Mouse (Mus musculus) CH12.LX (cell line): ENCODE results near the gene Trdmt1. TPM values are rescaled to one million over a fixed set of nuclear protein-coding genes. Genes with fewer than 3 reads are reported as not detected.

Experiments
- DNase-seq: peaks from one replicate; pipeline ENCODE4 v3.0.0-alpha.2; 2013; ENCODE audit errors: extremely low read depth
- H3K27ac ChIP-seq: 2 replicates; pipeline ENCODE4 v1.5.1; 2012; ENCODE audit warnings: low read depth, mild to moderate bottlenecking, control low read depth, moderate library complexity; ENCODE audit not compliant: insufficient read depth
- H3K27me3 ChIP-seq: replicated peaks from 2 replicates; pipeline ENCODE3; 2012; ENCODE audit warnings: inconsistent platforms
- H3K36me3 ChIP-seq, 2 experiments: replicated peaks in 1 of 2; 2 replicates each; pipeline versions ENCODE3 to v1.6.1; 2012; ENCODE audit warnings: inconsistent platforms in 1 of 2, low read length in 1 of 2, mild to moderate bottlenecking in 1 of 2, mixed read lengths in 1 of 2, moderate library complexity in 1 of 2; ENCODE audit not compliant: control insufficient read depth in 1 of 2, insufficient read depth in 1 of 2
- H3K4me1 ChIP-seq, 2 experiments: 2 replicates each; pipeline ENCODE4 v1.6.1; 2012; ENCODE audit warnings: inconsistent platforms in 1 of 2, moderate library complexity in 1 of 2; ENCODE audit not compliant: insufficient read depth in 2 of 2, control insufficient read depth in 1 of 2
- H3K4me2 ChIP-seq: 2 replicates; pipeline ENCODE4 v1.6.1; 2012; ENCODE audit warnings: low read depth, mild to moderate bottlenecking, control low read depth; ENCODE audit not compliant: poor library complexity, insufficient read depth, severe bottlenecking
- H3K4me3 ChIP-seq, 3 experiments: fragments of 150-350 bp in 1 of 3; sonication (generic) in 1 of 3; replicated peaks in 1 of 3; 2 replicates each; pipeline versions ENCODE3 to v1.5.1; 2011 to 2012; ENCODE audit warnings: low read depth in 2 of 3, low read length in 2 of 3, mild to moderate bottlenecking in 2 of 3, moderate library complexity in 2 of 3, control low read depth in 1 of 3, improper control_type of control experiment in 1 of 3, inconsistent platforms in 1 of 3, mixed read lengths in 1 of 3; ENCODE audit not compliant: poor library complexity in 1 of 3
- H3K79me2 ChIP-seq: replicated peaks from 2 replicates; pipeline ENCODE4 v1.6.1; 2012; ENCODE audit warnings: mild to moderate bottlenecking, moderate library complexity; ENCODE audit not compliant: control insufficient read depth, poor library complexity, insufficient read depth, severe bottlenecking; ENCODE audit errors: extremely low read depth
- H3K9ac ChIP-seq: 2 replicates; pipeline ENCODE4 v1.6.1; 2012; ENCODE audit warnings: low read depth, mild to moderate bottlenecking, control low read depth, moderate library complexity; ENCODE audit not compliant: insufficient read depth
- H3K9me3 ChIP-seq: replicated peaks from 2 replicates; pipeline ENCODE3; 2012; ENCODE audit warnings: low read length, inconsistent platforms, mixed read lengths
- CHD2 ChIP-seq: IDR thresholded peaks from 2 replicates; pipeline ENCODE4 v1.6.1; 2011; ENCODE audit warnings: low read length, improper control_type of control experiment
- CTCF ChIP-seq, 2 experiments: IDR thresholded peaks in 1 of 2; conservative IDR thresholded peaks in 1 of 2; 2 replicates each; pipeline ENCODE4 v1.5.1; 2011 to 2012; ENCODE audit warnings: low read depth in 2 of 2, low read length in 2 of 2, improper control_type of control experiment in 1 of 2, inconsistent platforms in 1 of 2, mild to moderate bottlenecking in 1 of 2, moderate library complexity in 1 of 2
- E2F4 ChIP-seq: IDR thresholded peaks from 2 replicates; pipeline ENCODE4 v1.6.1; 2011; ENCODE audit warnings: low read depth, low read length, improper control_type of control experiment; ENCODE audit not compliant: insufficient replicate concordance
- ELF1 ChIP-seq: IDR thresholded peaks from 2 replicates; pipeline ENCODE4 v1.6.1; 2014; ENCODE audit warnings: low read depth, mild to moderate bottlenecking, inconsistent platforms, low read length, improper control_type of control experiment
- GABPA ChIP-seq: IDR thresholded peaks from 2 replicates; pipeline ENCODE4 v1.6.1; 2012; ENCODE audit warnings: low read depth, low read length, improper control_type of control experiment, inconsistent platforms; ENCODE audit not compliant: insufficient replicate concordance
- HCFC1 ChIP-seq: IDR thresholded peaks from 2 replicates; pipeline ENCODE4 v1.6.1; 2012; ENCODE audit warnings: low read depth, mild to moderate bottlenecking, inconsistent platforms, low read length, improper control_type of control experiment
- JUN ChIP-seq: IDR thresholded peaks from 2 replicates; pipeline ENCODE4 v1.6.1; 2011; ENCODE audit warnings: low read depth, mild to moderate bottlenecking, low read length, improper control_type of control experiment, moderate library complexity; ENCODE audit not compliant: insufficient read depth
- JUND ChIP-seq: conservative IDR thresholded peaks from 2 replicates; pipeline ENCODE4 v1.6.1; 2011; ENCODE audit warnings: low read depth, low read length, improper control_type of control experiment
- MAX ChIP-seq: IDR thresholded peaks from 2 replicates; pipeline ENCODE4 v1.6.1; 2011; ENCODE audit warnings: low read length, improper control_type of control experiment
- MXI1 ChIP-seq: IDR thresholded peaks from 2 replicates; pipeline ENCODE4 v1.6.1; 2011; ENCODE audit warnings: mild to moderate bottlenecking, low read depth, low read length, improper control_type of control experiment
- RAD21 ChIP-seq: IDR thresholded peaks from 2 replicates; pipeline ENCODE4 v1.6.1; 2011; ENCODE audit warnings: low read depth, mild to moderate bottlenecking, low read length, improper control_type of control experiment, moderate library complexity
- SIN3A ChIP-seq: IDR thresholded peaks from 2 replicates; pipeline ENCODE4 v1.6.1; 2012; ENCODE audit warnings: low read length, improper control_type of control experiment, inconsistent platforms
- SMC3 ChIP-seq: IDR thresholded peaks from 2 replicates; pipeline ENCODE4 v1.6.1; 2011; ENCODE audit warnings: low read depth, low read length, improper control_type of control experiment
- UBTF ChIP-seq: IDR thresholded peaks from 2 replicates; pipeline ENCODE4 v1.6.1; 2012; ENCODE audit warnings: low read depth, mild to moderate bottlenecking, inconsistent platforms, low read length, improper control_type of control experiment, moderate library complexity
- USF1 ChIP-seq: IDR thresholded peaks from 2 replicates; pipeline ENCODE4 v1.6.1; 2014; ENCODE audit warnings: low read depth, mild to moderate bottlenecking, inconsistent platforms, low read length, improper control_type of control experiment
- dilution Hi-C: fragments of 300-500 bp; cut with MboI; formaldehyde crosslinking; loops from 2 replicates; pipeline ENCODE4 v1.14.3; 2020; ENCODE audit warnings: low sequenced_read_pairs; ENCODE audit not compliant: extremely low pct_unique_long_range_greater_than_20kb, extremely low pct_ligation_motif_present
- in situ Hi-C: fragments of 300-500 bp; cut with MboI; formaldehyde crosslinking; loops from 3 replicates; pipeline ENCODE4 v1.14.3; 2019; ENCODE audit warnings: low sequenced_read_pairs, low pct_ligation_motif_present, low pct_unique_long_range_greater_than_20kb, mixed read lengths
- polyA plus RNA-seq: library from polyadenylated mRNA; unstranded; fragments of >175 nt; gene quantifications from 2 replicates; pipeline ENCODE4 v1.2.1, GENCODE M21; 2012; ENCODE audit warnings: low read depth; ENCODE audit not compliant: insufficient read length
- total RNA-seq, 2 experiments: library from RNA; depleted of rRNA; stranded (reverse); fragments of 300-350 nt in 1 of 2; fragments of >200 nt in 1 of 2; gene quantifications; 2 replicates each; pipeline ENCODE4 v1.2.3; 2012 to 2014

The Trdmt1 gene
- total and polyA plus RNA-seq, 3 experiments: 8.8 to 29.8 (median 11.2) TPM

- DNase-seq: no peak
- H3K4me2 ChIP-seq: no peak overlapping the region
- TF ChIP-seq GABPA (no peak), SIN3A (no peak)
- no peaks in the 10 kb centered on the region; a peak in 1 of 4 replicates for H3K4me1 ChIP-seq
- no peaks in the 10 kb centered on the region for H3K27me3 ChIP-seq
- no peaks in the 10 kb centered on the region for H3K79me2 ChIP-seq
- H3K36me3 ChIP-seq: peaks cover 23 to 48% of the 10 kb centered on the region in 2 experiments
- H3K9ac ChIP-seq: no peak overlapping the region
- no peaks in the 10 kb centered on the region for H3K9me3 ChIP-seq
- in situ Hi-C loops: no loop called here
- H3K4me3 ChIP-seq: no peak overlapping the region
- dilution Hi-C loops: no loop called here
- no peak overlapping the region for H3K27ac ChIP-seq
Measured at GRCm38 (mm10) chr2:13582184-13582583, 37.7 kb upstream of the Trdmt1 start.

GRCm38 (mm10) chr2:13579991-13580390 is 35.5 kb upstream of the Trdmt1 start:
- Histone ChIP-seq H3K36me3 (peaks cover 23 to 55% of the 10 kb centered on the region in 2 experiments), H3K9me3 (no peaks in the 10 kb centered on the region), H3K4me2 (no peak overlapping the region), H3K4me3 (no peak overlapping the region), H3K27me3 (no peaks in the 10 kb centered on the region), H3K27ac (no peak overlapping the region), H3K79me2 (no peaks in the 10 kb centered on the region), H3K4me1 (peaks cover 0 to 13% of the 10 kb centered on the region in 2 experiments; a peak in 2 of 4 replicates), H3K9ac (no peak overlapping the region)
- TF ChIP-seq MXI1 (no peak), HCFC1 (no peak), CTCF (conservative IDR thresholded peaks at IDR 0.05 in 1 of 2, IDR thresholded peaks at IDR 0.05 in 1 of 2; ENCODE audit: low read depth in 2 of 2, low read length in 2 of 2) (peak; percentile 42 to 65; a peak in 3 of 4 replicates), SMC3 (peak; percentile 58), RAD21 (peak; percentile 31)
- DNase-seq: peak; percentile 40
- dilution Hi-C loops (no loop called here), in situ Hi-C loops (loop anchor here (10.0 kb wide), 2 partner anchors 175 to 195 kb away; no protein-coding TSS in a partner anchor)

- Histone ChIP-seq H3K27ac (no peak overlapping the region), H3K36me3 (peaks cover 23 to 55% of the 10 kb centered on the region in 2 experiments), H3K9me3 (no peaks in the 10 kb centered on the region), H3K4me1 (peaks cover 0 to 13% of the 10 kb centered on the region in 2 experiments; a peak in 2 of 4 replicates), H3K79me2 (no peaks in the 10 kb centered on the region), H3K9ac (no peak overlapping the region), H3K4me3 (no peak overlapping the region), H3K27me3 (no peaks in the 10 kb centered on the region), H3K4me2 (no peak overlapping the region)
- TF ChIP-seq CTCF (conservative IDR thresholded peaks at IDR 0.05 in 1 of 2, IDR thresholded peaks at IDR 0.05 in 1 of 2; ENCODE audit: low read depth in 2 of 2, low read length in 2 of 2) (no peak), ELF1 (no peak), MAX (no peak), CHD2 (no peak), JUND (no peak), USF1 (no peak), HCFC1 (no peak), GABPA (no peak), UBTF (no peak), E2F4 (no peak), JUN (no peak)
- DNase-seq: no peak
- dilution Hi-C loops (no loop called here), in situ Hi-C loops (loop anchor here (10.0 kb wide), 2 partner anchors 175 to 195 kb away; no protein-coding TSS in a partner anchor)
Measured at GRCm38 (mm10) chr2:13579315-13579714, 34.8 kb upstream of the Trdmt1 start.
